Mouse (Mus musculus): ENCODE data around the gene Ubxn11. TPM values are rescaled to one million over a fixed set of nuclear protein-coding genes. Genes with fewer than 3 reads are reported as not detected.

Ubxn11 gene
- polyA plus RNA-seq (2011; ENCODE audit: insufficient read depth, insufficient read length, low replicate concordance, missing spikeins) = 3.3 and 13.7 TPM in 2 replicates

GRCm38 (mm10) chr4:134101979-134102741, at the start of gene Ubxn11:
Gene Ubxn11 (plus strand): TSS chr4:134102570.
- no peak for TF ChIP-seq CTCF (IDR thresholded peaks at IDR 0.05; ENCODE audit: control insufficient read depth, insufficient read depth, low read length)
- TF ChIP-seq POLR2A (IDR thresholded peaks at IDR 0.05; ENCODE audit: borderline replicate concordance, control insufficient read depth, low read depth, low read length) = no peak; the same call in 1 of the 2 replicates
- 17% methylated on average over 34 of the region's 34 CpGs for WGBS
- Histone ChIP-seq H3K27ac (ENCODE audit: control insufficient read depth, insufficient read depth, low read depth, low read length, poor library complexity) (peak within 1 kb of the TSS; percentile 60), H3K4me1 (ENCODE audit: control insufficient read depth, insufficient read depth, low read length) (peaks cover 11% of the 10 kb centered on the region), H3K4me3 (replicated peaks; ENCODE audit: control insufficient read depth, low read depth, low read length) (peak within 1 kb of the TSS; percentile 97)

GRCm38 (mm10) chr4:134053538-134053937, 48.8 kb upstream of the Ubxn11 start, which contains the start of gene Zfp683:
Gene Zfp683 (plus strand): TSS chr4:134053838.
- no peak within 1 kb of the TSS for H3K4me3 ChIP-seq (replicated peaks; ENCODE audit: control insufficient read depth, low read depth, low read length)
- TF ChIP-seq CTCF (IDR thresholded peaks at IDR 0.05; ENCODE audit: control insufficient read depth, insufficient read depth, low read length) (no peak), POLR2A (IDR thresholded peaks at IDR 0.05; ENCODE audit: borderline replicate concordance, control insufficient read depth, low read depth, low read length) (no peak)
- 58% methylated on average over 3 of the region's 3 CpGs for WGBS
- H3K27ac ChIP-seq (ENCODE audit: control insufficient read depth, insufficient read depth, low read depth, low read length, poor library complexity) = no peak within 1 kb of the TSS
- H3K4me1 ChIP-seq (ENCODE audit: control insufficient read depth, insufficient read depth, low read length) = no peaks in the 10 kb centered on the region; the same call in 1 of the 2 replicates

- 40% methylated on average over 14 of the region's 14 CpGs for WGBS
- no peak for TF ChIP-seq CTCF (IDR thresholded peaks at IDR 0.05; ENCODE audit: control insufficient read depth, insufficient read depth, low read length)
- no peak for TF ChIP-seq POLR2A (IDR thresholded peaks at IDR 0.05; ENCODE audit: borderline replicate concordance, control insufficient read depth, low read depth, low read length)
- Histone ChIP-seq H3K27ac (ENCODE audit: control insufficient read depth, insufficient read depth, low read depth, low read length, poor library complexity) (no peak overlapping the region; the same call in 1 of the 2 replicates), H3K4me3 (replicated peaks; ENCODE audit: control insufficient read depth, low read depth, low read length) (no peak overlapping the region), H3K4me1 (ENCODE audit: control insufficient read depth, insufficient read depth, low read length) (no peaks in the 10 kb centered on the region)
These were observed 44.1 kb upstream of the Ubxn11 start for GRCm38 (mm10) chr4:134058166-134058715.

GRCm38 (mm10) chr4:134058908-134059307, 43.5 kb upstream of the Ubxn11 start:
- Histone ChIP-seq H3K27ac (ENCODE audit: control insufficient read depth, insufficient read depth, low read depth, low read length, poor library complexity) (no peak overlapping the region), H3K4me1 (ENCODE audit: control insufficient read depth, insufficient read depth, low read length) (no peaks in the 10 kb centered on the region), H3K4me3 (replicated peaks; ENCODE audit: control insufficient read depth, low read depth, low read length) (no peak overlapping the region)
- TF ChIP-seq POLR2A (IDR thresholded peaks at IDR 0.05; ENCODE audit: borderline replicate concordance, control insufficient read depth, low read depth, low read length) = no peak
- no peak for TF ChIP-seq CTCF (IDR thresholded peaks at IDR 0.05; ENCODE audit: control insufficient read depth, insufficient read depth, low read length)
- 60% methylated on average over 6 of the region's 6 CpGs for WGBS

GRCm38 (mm10) chr4:134060135-134060865, 42.1 kb upstream of the Ubxn11 start, which contains the start of gene Crybg2:
Gene Crybg2 (plus strand): TSS chr4:134060815.
- 87% methylated on average over 28 of the region's 28 CpGs for WGBS
- H3K27ac ChIP-seq (ENCODE audit: control insufficient read depth, insufficient read depth, low read depth, low read length, poor library complexity) = no peak within 1 kb of the TSS
- no peak for TF ChIP-seq CTCF (IDR thresholded peaks at IDR 0.05; ENCODE audit: control insufficient read depth, insufficient read depth, low read length)
- TF ChIP-seq POLR2A (IDR thresholded peaks at IDR 0.05; ENCODE audit: borderline replicate concordance, control insufficient read depth, low read depth, low read length) = no peak

GRCm38 (mm10) chr4:134061166-134061830, 41.1 kb upstream of the Ubxn11 start:
- Histone ChIP-seq H3K27ac (ENCODE audit: control insufficient read depth, insufficient read depth, low read depth, low read length, poor library complexity) (no peak overlapping the region), H3K4me3 (replicated peaks; ENCODE audit: control insufficient read depth, low read depth, low read length) (no peak overlapping the region), H3K4me1 (ENCODE audit: control insufficient read depth, insufficient read depth, low read length) (no peaks in the 10 kb centered on the region)
- TF ChIP-seq POLR2A (IDR thresholded peaks at IDR 0.05; ENCODE audit: borderline replicate concordance, control insufficient read depth, low read depth, low read length) (no peak), CTCF (IDR thresholded peaks at IDR 0.05; ENCODE audit: control insufficient read depth, insufficient read depth, low read length) (no peak)
- 77% methylated on average over 18 of the region's 18 CpGs for WGBS

More at GRCm38 (mm10) chr4:134060135-134060865, 42.1 kb upstream of the Ubxn11 start, which contains the start of gene Crybg2:
- no peaks in the 10 kb centered on the region for H3K4me1 ChIP-seq (ENCODE audit: control insufficient read depth, insufficient read depth, low read length)
- no peak within 1 kb of the TSS for H3K4me3 ChIP-seq (replicated peaks; ENCODE audit: control insufficient read depth, low read depth, low read length)

GRCm38 (mm10) chr4:134061944-134062446, 40.4 kb upstream of the Ubxn11 start:
- Histone ChIP-seq H3K27ac (ENCODE audit: control insufficient read depth, insufficient read depth, low read depth, low read length, poor library complexity) (no peak overlapping the region), H3K4me1 (ENCODE audit: control insufficient read depth, insufficient read depth, low read length) (no peaks in the 10 kb centered on the region), H3K4me3 (replicated peaks; ENCODE audit: control insufficient read depth, low read depth, low read length) (no peak overlapping the region)
- 69% methylated on average over 8 of the region's 8 CpGs for WGBS
- TF ChIP-seq CTCF (IDR thresholded peaks at IDR 0.05; ENCODE audit: control insufficient read depth, insufficient read depth, low read length) = no peak
- TF ChIP-seq POLR2A (IDR thresholded peaks at IDR 0.05; ENCODE audit: borderline replicate concordance, control insufficient read depth, low read depth, low read length) = no peak
